Mouse (Mus musculus) MEL (cell line): ENCODE measurements around the gene Naa40. TPM values are rescaled to one million over a fixed set of nuclear protein-coding genes. Genes with fewer than 3 reads are reported as not detected.
A peak's percentile ranks its signal among the peaks of the same experiment; 100 is the strongest.

Experiments
- DNase-seq: peaks from one replicate; pipeline ENCODE4 v3.0.0; 2011; ENCODE audit warnings: low read depth, low spot score
- H3K27ac ChIP-seq: 2 replicates; pipeline ENCODE4 v1.5.1; 2012; ENCODE audit warnings: low read depth, mild to moderate bottlenecking, control low read depth, low read length, moderate library complexity; ENCODE audit not compliant: control insufficient read depth
- H3K27me3 ChIP-seq, 2 experiments: fragments of 150-350 bp in 1 of 2; sonication (generic) in 1 of 2; 2 replicates each; pipeline ENCODE4 v1.6.1; 2012; ENCODE audit warnings: low read length in 2 of 2, mild to moderate bottlenecking in 2 of 2, improper control_type of control experiment in 1 of 2, moderate library complexity in 1 of 2; ENCODE audit not compliant: insufficient read depth in 2 of 2, control insufficient read depth in 1 of 2
- H3K36me3 ChIP-seq, 2 experiments: 2 replicates each; pipeline ENCODE4 v1.6.1; 2012 to 2014; ENCODE audit warnings: low read length in 2 of 2, improper control_type of control experiment in 1 of 2, inconsistent platforms in 1 of 2, mild to moderate bottlenecking in 1 of 2; ENCODE audit not compliant: insufficient read depth in 2 of 2, control insufficient read depth in 1 of 2
- H3K4me1 ChIP-seq, 2 experiments: fragments of 150-350 bp in 1 of 2; sonication (generic) in 1 of 2; 2 replicates each; pipeline ENCODE4 v1.6.1; 2012; ENCODE audit warnings: low read length in 2 of 2, improper control_type of control experiment in 1 of 2, mild to moderate bottlenecking in 1 of 2; ENCODE audit not compliant: insufficient read depth in 2 of 2, control insufficient read depth in 1 of 2
- H3K4me3 ChIP-seq, 2 experiments: fragments of 150-350 bp in 1 of 2; sonication (generic) in 1 of 2; 2 replicates each; pipeline ENCODE4 v1.5.1; 2012; ENCODE audit warnings: low read depth in 2 of 2, low read length in 2 of 2, mild to moderate bottlenecking in 2 of 2, moderate library complexity in 2 of 2, control low read depth in 1 of 2, improper control_type of control experiment in 1 of 2; ENCODE audit not compliant: control insufficient read depth in 1 of 2, insufficient read depth in 1 of 2
- H3K79me2 ChIP-seq: 2 replicates; pipeline ENCODE4 v1.6.1; 2012; ENCODE audit warnings: mild to moderate bottlenecking, low read length, moderate library complexity; ENCODE audit not compliant: control insufficient read depth, poor library complexity, insufficient read depth
- H3K9ac ChIP-seq: 2 replicates; pipeline ENCODE4 v1.6.1; 2012; ENCODE audit warnings: low read depth, mild to moderate bottlenecking, control low read depth, low read length, moderate library complexity; ENCODE audit not compliant: control insufficient read depth, poor library complexity, severe bottlenecking
- H3K9me3 ChIP-seq: fragments of 150-350 bp; sonication (generic); replicated peaks from 2 replicates; pipeline ENCODE4 v1.6.1; 2012; ENCODE audit warnings: mild to moderate bottlenecking, low read length, improper control_type of control experiment, moderate library complexity; ENCODE audit not compliant: insufficient read depth
- BHLHE40 ChIP-seq: IDR thresholded peaks from 2 replicates; pipeline ENCODE4 v1.6.1; 2012; ENCODE audit warnings: low read depth, mild to moderate bottlenecking, inconsistent platforms, low read length, improper control_type of control experiment, borderline replicate concordance
- CHD2 ChIP-seq: IDR thresholded peaks from 2 replicates; pipeline ENCODE4 v1.6.1; 2011; ENCODE audit warnings: low read length, improper control_type of control experiment
- EP300 ChIP-seq, 2 experiments: IDR thresholded peaks; 2 replicates each; pipeline ENCODE4 v1.6.1; 2011; ENCODE audit warnings: improper control_type of control experiment in 2 of 2, low read length in 2 of 2, low read depth in 1 of 2, mild to moderate bottlenecking in 1 of 2
- ETS1 ChIP-seq: IDR thresholded peaks from 2 replicates; pipeline ENCODE4 v1.6.1; 2012; ENCODE audit warnings: low read depth, mild to moderate bottlenecking, inconsistent platforms, low read length, improper control_type of control experiment, moderate library complexity
- HCFC1 ChIP-seq: IDR thresholded peaks from 2 replicates; pipeline ENCODE4 v1.6.1; 2012; ENCODE audit warnings: low read depth, mild to moderate bottlenecking, inconsistent platforms, low read length, improper control_type of control experiment, moderate library complexity
- KAT2A ChIP-seq: conservative IDR thresholded peaks from 2 replicates; pipeline ENCODE4 v1.6.1; 2012; ENCODE audit warnings: low read depth, low read length, improper control_type of control experiment, inconsistent platforms
- MAZ ChIP-seq: IDR thresholded peaks from 2 replicates; pipeline ENCODE4 v1.6.1; 2012; ENCODE audit warnings: low read depth, mild to moderate bottlenecking, inconsistent platforms, low read length, improper control_type of control experiment
- MEF2A ChIP-seq: IDR thresholded peaks from 2 replicates; pipeline ENCODE4 v1.6.1; 2014; ENCODE audit warnings: low read depth, mild to moderate bottlenecking, inconsistent platforms, low read length, improper control_type of control experiment; ENCODE audit not compliant: poor library complexity, insufficient replicate concordance, severe bottlenecking; ENCODE audit errors: extremely low read depth
- MYC ChIP-seq: IDR thresholded peaks from 2 replicates; pipeline ENCODE4 v1.6.1; 2011; ENCODE audit warnings: low read depth, mild to moderate bottlenecking, low read length, improper control_type of control experiment, moderate library complexity
- NELFE ChIP-seq: IDR thresholded peaks from 2 replicates; pipeline ENCODE4 v1.6.1; 2011; ENCODE audit warnings: low read depth, low read length, improper control_type of control experiment
- NRF1 ChIP-seq: IDR thresholded peaks from 2 replicates; pipeline ENCODE4 v1.6.1; 2014; ENCODE audit warnings: low read depth, mild to moderate bottlenecking, inconsistent platforms, low read length, improper control_type of control experiment, moderate library complexity; ENCODE audit not compliant: poor library complexity, insufficient read depth, severe bottlenecking
- POLR2A ChIP-seq, 2 experiments: IDR thresholded peaks; 2 replicates each; pipeline ENCODE4 v1.6.1; 2011 to 2012; ENCODE audit warnings: low read length in 2 of 2, mild to moderate bottlenecking in 2 of 2, control low read depth in 1 of 2, improper control_type of control experiment in 1 of 2, low read depth in 1 of 2, moderate library complexity in 1 of 2; ENCODE audit not compliant: control insufficient read depth in 1 of 2, insufficient read depth in 1 of 2, poor library complexity in 1 of 2
- POLR2AphosphoS2 ChIP-seq: IDR thresholded peaks from 2 replicates; pipeline ENCODE4 v1.6.1; 2011; ENCODE audit warnings: low read length, improper control_type of control experiment
- RAD21 ChIP-seq: IDR thresholded peaks from 2 replicates; pipeline ENCODE4 v1.6.1; 2011; ENCODE audit warnings: mild to moderate bottlenecking, low read depth, low read length, improper control_type of control experiment
- SIN3A ChIP-seq: IDR thresholded peaks from 2 replicates; pipeline ENCODE4 v1.6.1; 2012; ENCODE audit warnings: low read length, improper control_type of control experiment, inconsistent platforms
- SMC3 ChIP-seq: IDR thresholded peaks from 2 replicates; pipeline ENCODE4 v1.6.1; 2011; ENCODE audit warnings: low read depth, low read length, improper control_type of control experiment
- TAL1 ChIP-seq: IDR thresholded peaks from 2 replicates; pipeline ENCODE4 v1.6.1; 2012; ENCODE audit warnings: mild to moderate bottlenecking, inconsistent platforms, low read length, moderate library complexity, mixed read lengths
- UBTF ChIP-seq: IDR thresholded peaks from 2 replicates; pipeline ENCODE4 v1.6.1; 2012; ENCODE audit warnings: low read depth, mild to moderate bottlenecking, inconsistent platforms, low read length, improper control_type of control experiment, moderate library complexity, borderline replicate concordance; ENCODE audit not compliant: insufficient read depth
- USF1 ChIP-seq: IDR thresholded peaks from 2 replicates; pipeline ENCODE4 v1.6.1; 2014; ENCODE audit warnings: low read depth, mild to moderate bottlenecking, inconsistent platforms, low read length, improper control_type of control experiment, moderate library complexity
- USF2 ChIP-seq, 2 experiments: IDR thresholded peaks; 2 replicates each; pipeline ENCODE4 v1.6.1; 2011 to 2012; ENCODE audit warnings: improper control_type of control experiment in 2 of 2, low read length in 2 of 2, borderline replicate concordance in 1 of 2, inconsistent platforms in 1 of 2, low read depth in 1 of 2, mild to moderate bottlenecking in 1 of 2; ENCODE audit not compliant: insufficient read depth in 1 of 2
- ZC3H11A ChIP-seq: IDR thresholded peaks from 2 replicates; pipeline ENCODE4 v1.6.1; 2012; ENCODE audit warnings: low read depth, mild to moderate bottlenecking, inconsistent platforms, low read length, improper control_type of control experiment
- ZKSCAN1 ChIP-seq: IDR thresholded peaks from 2 replicates; pipeline ENCODE4 v1.6.1; 2012; ENCODE audit warnings: low read depth, mild to moderate bottlenecking, inconsistent platforms, low read length, improper control_type of control experiment, moderate library complexity
- ZMIZ1 ChIP-seq: IDR thresholded peaks from 2 replicates; pipeline ENCODE4 v1.6.1; 2012; ENCODE audit warnings: low read depth, mild to moderate bottlenecking, inconsistent platforms, low read length, improper control_type of control experiment, moderate library complexity
- polyA plus RNA-seq, 2 experiments: library from polyadenylated mRNA; stranded (reverse) in 1 of 2; unstranded in 1 of 2; fragments of >175 nt in 1 of 2; fragments of >200 nt in 1 of 2; gene quantifications; 2 replicates each; pipeline versions ENCODE4 v1.2.1 to v1.2.4; 2012; ENCODE audit warnings: low replicate concordance in 2 of 2, low read depth in 1 of 2; ENCODE audit not compliant: insufficient read length in 2 of 2, insufficient read depth in 1 of 2, missing spikeins in 1 of 2
- total RNA-seq: library from RNA; depleted of rRNA; stranded (reverse); fragments of 300-350 nt; gene quantifications from 2 replicates; pipeline ENCODE4 v1.2.3, GENCODE M21; 2012

Naa40 gene
- total and polyA plus RNA-seq, 3 experiments, result 46.8 to 75.7 TPM; not detected in 1

GRCm38 (mm10) chr19:7257881-7258280 is 16.9 kb upstream of the Naa40 start:
- H3K79me2 ChIP-seq, result no peaks in the 10 kb centered on the region
- H3K4me1 ChIP-seq, result no peaks in the 10 kb centered on the region
- H3K4me3 ChIP-seq, result no peak overlapping the region
- H3K36me3 ChIP-seq, result no peaks in the 10 kb centered on the region
- H3K27ac ChIP-seq, result no peak overlapping the region
- no peaks in the 10 kb centered on the region for H3K9me3 ChIP-seq
- DNase-seq, result no peak
- H3K9ac ChIP-seq, result no peak overlapping the region
- no peak for TF ChIP-seq RAD21
- no peak for TF ChIP-seq CHD2
- H3K27me3 ChIP-seq, result 0 out of 4 replicates have a peak, but pooled peaks cover 0 to 1% of the 10 kb centered on the region in 2 experiments

DNA sequence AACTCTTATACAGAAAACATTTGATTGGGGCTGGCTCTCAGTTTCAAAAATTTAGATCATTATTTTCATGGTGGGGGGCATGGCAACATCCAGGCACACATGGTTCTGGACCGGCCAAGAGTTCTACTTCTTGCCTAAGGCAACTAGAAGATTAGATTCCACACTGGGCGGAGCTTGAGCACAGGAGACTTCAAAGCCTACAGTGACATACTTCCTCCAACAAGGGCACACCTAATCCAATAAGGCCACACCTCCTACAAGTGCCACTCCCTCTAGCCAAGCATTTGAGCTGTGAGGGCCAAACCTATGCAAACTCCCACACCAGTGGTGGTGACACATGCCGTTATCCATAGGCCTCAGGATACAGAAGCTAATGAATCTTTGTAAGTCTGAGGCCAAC is 5.0 kb upstream of the Naa40 start:
- H3K27me3 ChIP-seq, result no peaks in the 10 kb centered on the region; a peak in 2 of 4 replicates
- H3K36me3 ChIP-seq, result peaks cover 0 to 2% of the 10 kb centered on the region in 2 experiments; a peak in 1 of 4 replicates
- no peaks in the 10 kb centered on the region for H3K79me2 ChIP-seq
- no peak overlapping the region for H3K9ac ChIP-seq
- H3K27ac ChIP-seq, result no peak overlapping the region
- H3K9me3 ChIP-seq, result no peaks in the 10 kb centered on the region
- H3K4me3 ChIP-seq, result no peak overlapping the region
- peak; percentile 78 for DNase-seq
- TF ChIP-seq ZC3H11A (no peak), UBTF (no peak), HCFC1 (0 out of 2 replicates have a peak, but pooled peaks have one; percentile 25), ZMIZ1 (peak; percentile 62), USF1 (no peak), POLR2A (IDR thresholded peaks at IDR 0.05; ENCODE audit: control insufficient read depth in 1 of 2, insufficient read depth in 1 of 2, low read depth in 1 of 2, low read length in 2 of 2, poor library complexity in 1 of 2) (peak in 1 of 2 experiments; percentile 40; a peak in 1 of 4 replicates), SIN3A (peak; percentile 27; the same call in 1 of the 2 replicates), NELFE (peak; percentile 23; the same call in 1 of the 2 replicates), MAZ (no peak), MYC (no peak)
- H3K4me1 ChIP-seq, result no peaks in the 10 kb centered on the region

DNA sequence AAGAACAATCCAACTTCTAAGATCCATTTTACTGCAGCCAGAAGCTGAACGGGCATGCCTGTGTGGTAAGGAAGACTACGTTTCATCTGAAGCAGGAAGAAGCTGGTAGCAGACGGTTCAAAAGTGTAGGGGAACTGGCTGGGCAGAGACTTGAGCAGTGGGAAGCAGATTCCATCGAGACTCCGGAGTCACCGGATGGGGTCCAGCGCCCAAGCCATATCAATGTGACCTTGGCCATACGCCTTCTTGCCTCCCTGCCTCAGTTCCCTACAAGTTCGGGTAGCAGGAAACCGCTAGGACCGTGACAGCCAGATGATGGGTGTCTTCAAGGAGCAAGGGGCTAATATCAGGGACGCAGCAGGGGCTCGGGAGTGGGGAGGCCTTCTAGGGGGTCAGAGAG is 692 bp downstream of the Naa40 start:
- H3K79me2 ChIP-seq, result peaks cover 39% of the 10 kb centered on the region
- H3K27me3 ChIP-seq, result no peaks in the 10 kb centered on the region; a peak in 2 of 4 replicates
- peak overlapping the region; percentile 93 to 96 for H3K4me3 ChIP-seq
- H3K27ac ChIP-seq, result peak overlapping the region; percentile 61
- H3K9me3 ChIP-seq, result no peaks in the 10 kb centered on the region
- peaks cover 0 to 10% of the 10 kb centered on the region in 2 experiments; a peak in 2 of 4 replicates for H3K4me1 ChIP-seq
- H3K9ac ChIP-seq, result peak overlapping the region; percentile 100
- H3K36me3 ChIP-seq, result peaks cover 0 to 20% of the 10 kb centered on the region in 2 experiments; a peak in 3 of 4 replicates
- TF ChIP-seq USF2 (IDR thresholded peaks at IDR 0.05; ENCODE audit: borderline replicate concordance in 1 of 2, insufficient read depth in 1 of 2, low read depth in 1 of 2, low read length in 2 of 2), result no peak
- no peak for TF ChIP-seq NRF1
- TF ChIP-seq POLR2AphosphoS2, result no peak
- TF ChIP-seq TAL1, result no peak
- TF ChIP-seq NELFE, result no peak
- TF ChIP-seq MEF2A, result no peak
- no peak for TF ChIP-seq SMC3
- TF ChIP-seq KAT2A, result no peak
- no peak for TF ChIP-seq ETS1
- no peak for TF ChIP-seq UBTF
- TF ChIP-seq ZMIZ1, result no peak
- no peak for TF ChIP-seq ZKSCAN1
- TF ChIP-seq RAD21, result no peak
- TF ChIP-seq CHD2, result no peak
- no peak for TF ChIP-seq BHLHE40
- TF ChIP-seq EP300 (IDR thresholded peaks at IDR 0.05; ENCODE audit: low read depth in 1 of 2, low read length in 2 of 2), result no peak
- peak; percentile 55 for DNase-seq
